Mouse (Mus musculus) heart, embryonic 11.5 days (tissue): ENCODE measurements at regions not wholly inside any gene's neighbourhood (a gene's known extent, or its start where the extent isn't known, plus 50 kb on each side); places are given as distances from the start of the nearest gene placed in this dataset.

Source experiments
- ATAC-seq: fragments of 200-750 bp; cut with Nextera tagmentation; replicated peaks from 2 replicates; pipeline ENCODE4 v1.8.0; 2017; ENCODE audit warnings: moderate library complexity; ENCODE audit not compliant: insufficient number of reproducible peaks, low FRiP score, low TSS enrichment
- H3K27ac ChIP-seq: fragments of 300-500 bp; sonication (generic); 2 replicates; pipeline ENCODE4 v1.5.1; 2014; ENCODE audit warnings: mild to moderate bottlenecking, low read depth, low read length
- H3K27me3 ChIP-seq: fragments of 300-500 bp; sonication (generic); 2 replicates; pipeline ENCODE4 v1.6.1; 2014; ENCODE audit warnings: mild to moderate bottlenecking, low read length, mixed read lengths; ENCODE audit not compliant: control insufficient read depth, insufficient read depth
- H3K36me3 ChIP-seq: fragments of 300-500 bp; sonication (generic); 2 replicates; pipeline ENCODE4 v1.6.1; 2014; ENCODE audit warnings: mild to moderate bottlenecking, low read length, moderate library complexity, mixed read lengths; ENCODE audit not compliant: control insufficient read depth, insufficient read depth
- H3K4me1 ChIP-seq: fragments of 300-500 bp; sonication (generic); 2 replicates; pipeline ENCODE4 v1.6.1; 2014; ENCODE audit warnings: low read length; ENCODE audit not compliant: control insufficient read depth, insufficient read depth
- H3K4me2 ChIP-seq: fragments of 300-500 bp; sonication (generic); 2 replicates; pipeline ENCODE4 v1.6.1; 2014; ENCODE audit warnings: mild to moderate bottlenecking, moderate library complexity
- H3K4me3 ChIP-seq: fragments of 300-500 bp; sonication (generic); 2 replicates; pipeline ENCODE4 v1.5.1; 2014; ENCODE audit warnings: low read depth, low read length
- H3K9ac ChIP-seq: fragments of 300-500 bp; sonication (generic); 2 replicates; pipeline ENCODE4 v1.6.1; 2014; ENCODE audit warnings: mild to moderate bottlenecking, low read depth, low read length, moderate library complexity
- H3K9me3 ChIP-seq: fragments of 300-500 bp; sonication (generic); replicated peaks from 2 replicates; pipeline ENCODE4 v1.6.1; 2016; ENCODE audit warnings: low read length; ENCODE audit not compliant: control insufficient read depth
- WGBS: fragments of 180-500 bp; shearing (Covaris S2); extraction: QIAGEN DNeasy Blood & Tissue Kit; methylation state at CpG from one replicate; pipeline ENCODE4 v1.1.7; 2014; ENCODE audit not compliant: insufficient replicate concordance; 5-methylcytosine and 5-hydroxymethylcytosine counted together

GRCm38 (mm10) chr3:38788751-38789150 is 98.0 kb upstream of the Fat4 start:
- Histone ChIP-seq H3K27me3 (no peaks in the 10 kb centered on the region), H3K27ac (no peak overlapping the region), H3K4me1 (no peaks in the 10 kb centered on the region), H3K9me3 (no peaks in the 10 kb centered on the region), H3K4me2 (no peak overlapping the region), H3K36me3 (no peaks in the 10 kb centered on the region), H3K9ac (no peak overlapping the region), H3K4me3 (no peak overlapping the region)
- 62% methylated on average over 2 of the region's 2 CpGs for WGBS
- ATAC-seq: no peak

DNA sequence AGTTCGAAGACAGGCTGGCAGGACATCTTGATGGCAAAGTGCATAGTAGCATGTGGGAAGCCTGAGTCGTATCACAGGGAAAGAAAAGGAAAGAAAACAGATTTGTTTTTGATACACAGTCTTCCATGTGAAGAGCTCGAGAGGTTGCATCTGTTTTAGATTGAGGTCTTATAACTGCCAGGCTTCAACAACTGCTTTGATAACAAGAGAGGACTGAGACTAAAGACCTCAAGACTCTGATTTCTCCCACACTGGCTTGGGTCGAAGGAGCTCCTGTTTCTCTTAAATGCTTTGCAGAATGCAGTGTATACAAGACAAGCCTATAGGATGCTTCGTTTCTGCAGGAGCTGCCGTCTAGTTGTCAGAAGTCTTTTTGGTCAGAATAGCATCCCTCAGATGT is 103.0 kb upstream of the Fat4 start:
- no peak overlapping the region for H3K9ac ChIP-seq
- no peak for ATAC-seq
- H3K36me3 ChIP-seq: no peaks in the 10 kb centered on the region
- no peaks in the 10 kb centered on the region for H3K27me3 ChIP-seq
- 76% methylated on average over 6 of the region's 6 CpGs for WGBS
- no peak overlapping the region for H3K4me2 ChIP-seq
- no peak overlapping the region for H3K4me3 ChIP-seq
- no peaks in the 10 kb centered on the region for H3K9me3 ChIP-seq
- no peaks in the 10 kb centered on the region for H3K4me1 ChIP-seq
- H3K27ac ChIP-seq: no peak overlapping the region

- H3K4me2 ChIP-seq: no peak overlapping the region
- ATAC-seq: no peak
- no peak overlapping the region for H3K9ac ChIP-seq
- no peaks in the 10 kb centered on the region for H3K36me3 ChIP-seq
- H3K4me3 ChIP-seq: no peak overlapping the region
- no peaks in the 10 kb centered on the region for H3K27me3 ChIP-seq
- no peak overlapping the region for H3K27ac ChIP-seq
- H3K4me1 ChIP-seq: no peaks in the 10 kb centered on the region
- 62% methylated on average over 3 of the region's 3 CpGs for WGBS
- H3K9me3 ChIP-seq: no peaks in the 10 kb centered on the region
Measured at GRCm38 (mm10) chr3:38783051-38783450, 103.7 kb upstream of the Fat4 start.

- Histone ChIP-seq H3K9me3 (no peaks in the 10 kb centered on the region), H3K4me1 (no peaks in the 10 kb centered on the region), H3K9ac (no peak overlapping the region), H3K27me3 (no peaks in the 10 kb centered on the region), H3K4me2 (no peak overlapping the region), H3K4me3 (no peak overlapping the region), H3K27ac (no peak overlapping the region), H3K36me3 (no peaks in the 10 kb centered on the region)
- 77% methylated on average over 4 of the region's 4 CpGs for WGBS
- no peak for ATAC-seq
Measured at GRCm38 (mm10) chr3:38776743-38777366, 109.9 kb upstream of the Fat4 start.

DNA sequence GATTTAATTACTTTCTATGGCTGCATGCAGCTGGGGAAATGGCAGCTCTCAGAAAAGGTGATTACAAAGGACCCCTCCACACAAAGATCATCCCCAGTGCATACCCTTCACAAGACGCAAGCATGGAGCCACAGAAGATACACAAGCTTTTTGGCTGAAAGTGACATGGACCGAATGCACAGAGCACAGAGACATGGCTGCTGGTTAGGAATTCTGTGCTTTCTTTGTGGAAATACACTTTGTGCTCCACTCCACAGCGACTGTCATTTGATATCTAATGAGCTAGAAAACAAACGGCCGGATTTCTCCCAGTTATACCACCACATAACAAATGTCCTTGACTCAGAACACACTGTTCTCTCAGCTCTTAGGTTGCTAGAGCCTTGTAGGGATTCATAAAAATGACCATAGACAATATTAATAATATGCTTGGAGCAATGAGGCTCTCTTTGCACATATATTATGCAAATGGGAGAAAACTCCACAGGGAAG is 132.1 kb upstream of the Fat4 start:
- ATAC-seq: no peak
- H3K4me3 ChIP-seq: no peak overlapping the region
- no peaks in the 10 kb centered on the region for H3K27me3 ChIP-seq
- H3K4me1 ChIP-seq: no peaks in the 10 kb centered on the region
- H3K9me3 ChIP-seq: no peaks in the 10 kb centered on the region
- no peak overlapping the region for H3K27ac ChIP-seq
- 75% methylated on average over 5 of the region's 5 CpGs for WGBS
- H3K36me3 ChIP-seq: no peaks in the 10 kb centered on the region
- H3K4me2 ChIP-seq: no peak overlapping the region
- H3K9ac ChIP-seq: no peak overlapping the region

DNA sequence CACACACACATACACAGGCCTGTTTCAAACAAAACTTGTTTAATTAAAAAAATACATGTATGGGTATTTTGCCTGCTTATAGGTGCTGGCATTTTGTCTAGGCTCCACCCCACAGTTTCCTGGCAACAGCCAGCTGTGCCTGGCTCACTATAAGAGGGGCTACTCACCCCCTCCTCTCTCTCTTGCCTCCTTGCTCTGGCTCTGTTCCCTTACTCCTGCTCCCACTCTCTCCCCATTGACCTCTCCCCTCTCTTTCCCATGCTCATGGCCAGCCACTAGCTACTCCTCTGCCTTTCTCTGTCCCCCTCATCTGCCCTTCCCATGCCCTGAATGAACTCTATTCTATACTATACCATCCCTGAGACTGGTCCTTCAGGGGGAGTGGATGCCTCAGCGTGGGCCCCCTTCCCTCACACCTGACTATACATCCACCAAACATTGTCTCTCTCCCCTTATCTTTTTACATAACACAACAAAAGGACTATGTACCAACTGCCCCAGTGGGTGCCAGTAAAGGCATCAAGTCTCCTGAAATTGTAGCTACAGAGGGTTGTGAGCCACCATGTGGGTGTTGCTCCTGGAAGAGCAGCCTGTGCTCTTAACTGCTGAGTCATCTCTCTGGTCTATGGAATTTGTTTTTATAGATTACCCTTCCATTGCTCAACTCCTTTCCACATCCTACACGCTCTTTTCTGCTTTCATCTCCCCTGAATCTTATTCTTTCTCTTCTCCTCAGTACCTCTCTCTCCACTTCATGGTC is 133.1 kb upstream of the Fat4 start:
- Histone ChIP-seq H3K4me3 (no peak overlapping the region), H3K27ac (no peak overlapping the region), H3K9me3 (no peaks in the 10 kb centered on the region), H3K4me2 (no peak overlapping the region), H3K4me1 (no peaks in the 10 kb centered on the region), H3K9ac (no peak overlapping the region), H3K36me3 (no peaks in the 10 kb centered on the region), H3K27me3 (no peaks in the 10 kb centered on the region)
- ATAC-seq: no peak
- WGBS: 77% methylated on average over 2 of the region's 2 CpGs

DNA sequence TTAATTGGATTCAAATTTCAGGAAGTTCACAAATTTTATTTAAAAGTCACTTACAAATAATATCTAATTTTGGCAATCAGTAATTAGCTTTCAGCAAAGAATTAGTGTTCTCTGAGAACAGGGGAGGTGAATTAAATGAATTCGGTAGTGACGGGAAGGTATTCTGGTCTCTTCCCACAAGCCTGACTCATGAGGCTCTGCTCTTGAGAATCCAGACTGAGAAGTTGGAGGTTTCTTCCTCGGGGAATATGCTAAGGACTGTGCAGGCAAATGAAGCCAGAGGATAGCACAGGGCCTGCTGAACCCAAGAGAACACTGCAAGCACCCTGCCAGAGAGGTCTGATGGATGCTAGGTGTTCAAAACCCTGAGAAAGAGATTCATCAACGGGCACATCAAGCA is 144.6 kb upstream of the Fat4 start:
- no peak for ATAC-seq
- 79% methylated on average over 4 of the region's 4 CpGs for WGBS
- no peaks in the 10 kb centered on the region for H3K9me3 ChIP-seq

DNA sequence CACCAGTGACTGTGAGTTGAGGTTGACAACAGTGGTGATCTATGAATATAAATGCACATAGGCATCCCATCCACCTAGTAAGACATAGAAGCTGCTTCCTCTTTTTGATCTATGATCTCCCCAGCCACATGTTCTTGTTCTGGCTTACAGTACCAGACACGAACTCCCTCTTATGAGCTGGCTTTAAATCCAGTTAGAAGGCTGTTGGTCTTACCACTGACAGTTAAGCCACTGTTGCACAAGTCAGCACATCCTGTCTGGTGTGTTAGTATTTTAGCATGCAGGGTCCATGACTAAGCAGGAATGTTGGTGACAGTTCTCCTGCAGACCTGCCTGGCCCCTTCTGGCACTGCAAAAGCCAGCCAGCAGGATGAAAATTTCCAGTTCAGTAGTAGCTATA is 164.1 kb upstream of the Fat4 start:
- no peaks in the 10 kb centered on the region for H3K9me3 ChIP-seq
- no peaks in the 10 kb centered on the region for H3K27me3 ChIP-seq
- no peak overlapping the region for H3K9ac ChIP-seq
- H3K4me2 ChIP-seq: no peak overlapping the region
- no peak overlapping the region for H3K27ac ChIP-seq
- WGBS: 75% methylated on average over 1 of the region's 1 CpGs
- no peak for ATAC-seq
- no peaks in the 10 kb centered on the region for H3K36me3 ChIP-seq
- H3K4me3 ChIP-seq: no peak overlapping the region
- no peaks in the 10 kb centered on the region for H3K4me1 ChIP-seq

More for the DNA sequence above, 144.6 kb upstream of the Fat4 start:
- H3K4me2 ChIP-seq: no peak overlapping the region
- H3K27ac ChIP-seq: no peak overlapping the region
- H3K27me3 ChIP-seq: no peaks in the 10 kb centered on the region
- no peaks in the 10 kb centered on the region for H3K4me1 ChIP-seq
- no peak overlapping the region for H3K9ac ChIP-seq
- H3K4me3 ChIP-seq: no peak overlapping the region
- no peaks in the 10 kb centered on the region for H3K36me3 ChIP-seq
